Mouse (Mus musculus) intestine, embryonic 16.5 days (tissue): ENCODE data around the gene Plcb1. TPM values are rescaled to one million over a fixed set of nuclear protein-coding genes. Genes with fewer than 3 reads are reported as not detected.

Source experiments
- ATAC-seq: fragments of 200-750 bp; cut with Nextera tagmentation; 2 replicates; pipeline ENCODE4 v1.8.0; 2017; ENCODE audit warnings: moderate TSS enrichment, moderate library complexity
- H3K27ac ChIP-seq: fragments of 300-500 bp; sonication (generic); 2 replicates; pipeline ENCODE4 v1.5.1; 2014; ENCODE audit warnings: mild to moderate bottlenecking, low read length
- H3K27me3 ChIP-seq: fragments of 300-500 bp; sonication (generic); replicated peaks from 2 replicates; pipeline ENCODE4 v1.6.1; 2014; ENCODE audit warnings: low read length, control low read depth, mixed read lengths; ENCODE audit not compliant: control insufficient read depth, insufficient read depth
- H3K36me3 ChIP-seq: fragments of 300-500 bp; sonication (generic); 2 replicates; pipeline ENCODE4 v1.6.1; 2014; ENCODE audit warnings: low read length, control low read depth; ENCODE audit not compliant: control insufficient read depth, insufficient read depth
- H3K4me1 ChIP-seq: fragments of 300-500 bp; sonication (generic); 2 replicates; pipeline ENCODE4 v1.6.1; 2014; ENCODE audit warnings: low read length, control low read depth, mixed read lengths; ENCODE audit not compliant: control insufficient read depth, insufficient read depth
- H3K4me2 ChIP-seq: fragments of 300-500 bp; sonication (generic); 2 replicates; pipeline ENCODE4 v1.6.1; 2014; ENCODE audit warnings: low read depth, low read length, control low read depth
- H3K4me3 ChIP-seq: fragments of 300-500 bp; sonication (generic); 2 replicates; pipeline ENCODE4 v1.5.1; 2014; ENCODE audit warnings: mild to moderate bottlenecking, low read length
- H3K9ac ChIP-seq: fragments of 300-500 bp; sonication (generic); 2 replicates; pipeline ENCODE4 v1.6.1; 2014; ENCODE audit warnings: low read depth, low read length
- H3K9me3 ChIP-seq: fragments of 300-500 bp; sonication (generic); 2 replicates; pipeline ENCODE4 v1.6.1; 2016; ENCODE audit warnings: low read length, control low read depth; ENCODE audit not compliant: control insufficient read depth
- WGBS: fragments of 180-500 bp; shearing (Covaris S2); extraction: QIAGEN DNeasy Blood & Tissue Kit; methylation state at CpG from one replicate; pipeline ENCODE4 v1.1.7; 2014; 5-methylcytosine and 5-hydroxymethylcytosine counted together
- polyA plus RNA-seq: library from polyadenylated mRNA; unstranded; fragments of >200 nt; fragmentation: Nextera tagmentation; extraction: Ambion mirVana; gene quantifications from 2 replicates; pipeline ENCODE4 v1.2.1, GENCODE M21; 2015

Plcb1 gene
- polyA plus RNA-seq, 1 experiment from 2014 or later, result 7.8 TPM

- no peaks in the 10 kb centered on the region for H3K4me1 ChIP-seq
- no peak overlapping the region for H3K9ac ChIP-seq
- no peaks in the 10 kb centered on the region for H3K36me3 ChIP-seq
- no peaks in the 10 kb centered on the region for H3K27me3 ChIP-seq
- H3K9me3 ChIP-seq, result no peaks in the 10 kb centered on the region
- H3K4me3 ChIP-seq, result no peak overlapping the region
- no peak overlapping the region; the same call in 1 of the 2 replicates for H3K4me2 ChIP-seq
- peak overlapping the region; percentile 79 for H3K27ac ChIP-seq
- peak; percentile 77 for ATAC-seq
- 14% methylated on average over 7 of the region's 7 CpGs for WGBS
Observed at GRCm38 (mm10) chr2:135439546-135440517, 654.0 kb downstream of the Plcb1 start.

DNA sequence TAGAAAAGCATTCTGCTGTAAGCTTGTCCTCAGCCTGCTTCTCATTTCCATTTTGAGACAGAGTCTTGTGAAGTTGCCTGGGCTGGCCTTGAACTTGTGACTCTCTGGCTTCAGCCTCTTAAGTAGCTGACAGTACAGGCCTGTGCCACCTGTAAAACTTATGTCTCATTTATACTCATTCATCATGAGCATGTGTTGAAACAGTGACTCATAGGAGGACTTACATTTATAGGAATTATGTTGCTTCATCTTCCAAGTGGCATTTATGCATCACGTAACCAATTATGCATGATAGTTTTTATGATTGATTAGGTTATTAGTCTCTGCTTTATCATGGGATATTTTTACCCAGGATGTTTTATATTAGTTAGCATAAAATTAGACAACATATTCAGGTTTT, 667.7 kb downstream of the Plcb1 start:
- H3K4me2 ChIP-seq, result no peak overlapping the region
- WGBS, result 96% methylated on average over 1 of the region's 1 CpGs
- no peaks in the 10 kb centered on the region for H3K4me1 ChIP-seq
- no peak for ATAC-seq
- H3K36me3 ChIP-seq, result no peaks in the 10 kb centered on the region
- no peak overlapping the region for H3K4me3 ChIP-seq
- no peak overlapping the region for H3K9ac ChIP-seq
- no peaks in the 10 kb centered on the region for H3K27me3 ChIP-seq
- H3K27ac ChIP-seq, result no peak overlapping the region
- no peaks in the 10 kb centered on the region for H3K9me3 ChIP-seq

- 70% methylated on average over 2 of the region's 2 CpGs for WGBS
- H3K4me1 ChIP-seq, result no peaks in the 10 kb centered on the region
- no peak for ATAC-seq
Observed at GRCm38 (mm10) chr2:135454015-135454414, 668.1 kb downstream of the Plcb1 start.

GRCm38 (mm10) chr2:135454455-135454854, 668.6 kb downstream of the Plcb1 start:
- Histone ChIP-seq H3K36me3 (no peaks in the 10 kb centered on the region), H3K4me3 (no peak overlapping the region), H3K27ac (no peak overlapping the region), H3K4me1 (no peaks in the 10 kb centered on the region), H3K9me3 (no peaks in the 10 kb centered on the region), H3K27me3 (no peaks in the 10 kb centered on the region), H3K9ac (no peak overlapping the region), H3K4me2 (no peak overlapping the region)
- WGBS, result 44% methylated on average over 1 of the region's 1 CpGs
- no peak for ATAC-seq

More at GRCm38 (mm10) chr2:135454015-135454414, 668.1 kb downstream of the Plcb1 start:
- Histone ChIP-seq H3K27me3 (no peaks in the 10 kb centered on the region), H3K9ac (no peak overlapping the region), H3K9me3 (no peaks in the 10 kb centered on the region), H3K36me3 (no peaks in the 10 kb centered on the region), H3K4me3 (no peak overlapping the region), H3K4me2 (no peak overlapping the region), H3K27ac (no peak overlapping the region)

DNA sequence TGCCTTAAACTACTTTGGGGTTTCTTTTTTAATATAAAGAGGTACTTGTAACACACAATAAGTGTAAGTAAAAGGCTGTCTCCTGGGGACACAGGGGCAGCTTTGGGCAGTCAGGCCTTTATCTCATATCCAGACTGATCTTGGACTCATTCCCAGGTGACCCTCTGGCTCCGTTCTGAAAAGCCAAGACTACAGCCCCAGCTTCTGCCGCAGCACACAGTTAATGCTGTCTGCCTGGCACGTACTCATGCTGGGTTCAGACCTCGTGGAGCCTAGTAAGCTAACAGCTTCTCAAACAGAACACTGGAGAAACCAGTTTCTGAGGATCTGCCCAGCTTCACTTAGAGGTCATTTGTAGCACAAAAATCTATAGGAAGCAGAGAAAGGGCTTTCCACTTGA, 682.0 kb downstream of the Plcb1 start:
- Histone ChIP-seq H3K27me3 (no peaks in the 10 kb centered on the region), H3K4me1 (no peaks in the 10 kb centered on the region), H3K27ac (no peak overlapping the region), H3K9me3 (no peaks in the 10 kb centered on the region), H3K4me2 (no peak overlapping the region), H3K4me3 (no peak overlapping the region), H3K9ac (no peak overlapping the region), H3K36me3 (no peaks in the 10 kb centered on the region)
- 54% methylated on average over 4 of the region's 4 CpGs for WGBS
- ATAC-seq, result no peak

- H3K27me3 ChIP-seq, result no peaks in the 10 kb centered on the region
- no peak overlapping the region for H3K4me3 ChIP-seq
- H3K27ac ChIP-seq, result no peak overlapping the region
- no peaks in the 10 kb centered on the region for H3K4me1 ChIP-seq
- H3K36me3 ChIP-seq, result no peaks in the 10 kb centered on the region
- H3K9ac ChIP-seq, result no peak overlapping the region
- no peak for ATAC-seq
- H3K9me3 ChIP-seq, result no peaks in the 10 kb centered on the region
- WGBS, result 70% methylated on average over 4 of the region's 4 CpGs
- no peak overlapping the region for H3K4me2 ChIP-seq
Observed at GRCm38 (mm10) chr2:135474107-135474506, 688.2 kb downstream of the Plcb1 start.

GRCm38 (mm10) chr2:135485248-135485647, 699.4 kb downstream of the Plcb1 start:
- WGBS, result 58% methylated on average over 2 of the region's 2 CpGs
- no peaks in the 10 kb centered on the region for H3K27me3 ChIP-seq

GRCm38 (mm10) chr2:135488277-135488676, 702.4 kb downstream of the Plcb1 start:
- ATAC-seq, result no peak
- WGBS, result 86% methylated on average over 2 of the region's 2 CpGs
- no peak overlapping the region for H3K27ac ChIP-seq

More at GRCm38 (mm10) chr2:135485248-135485647, 699.4 kb downstream of the Plcb1 start:
- no peaks in the 10 kb centered on the region for H3K9me3 ChIP-seq
- H3K27ac ChIP-seq, result no peak overlapping the region
- ATAC-seq, result no peak
- H3K4me1 ChIP-seq, result no peaks in the 10 kb centered on the region
- no peak overlapping the region for H3K9ac ChIP-seq
- H3K4me2 ChIP-seq, result no peak overlapping the region
- H3K36me3 ChIP-seq, result no peaks in the 10 kb centered on the region
- H3K4me3 ChIP-seq, result no peak overlapping the region

GRCm38 (mm10) chr2:135489127-135489526, 703.3 kb downstream of the Plcb1 start:
- no peak overlapping the region for H3K27ac ChIP-seq
- ATAC-seq, result no peak
- H3K4me1 ChIP-seq, result no peaks in the 10 kb centered on the region
- no peaks in the 10 kb centered on the region for H3K9me3 ChIP-seq
- no peaks in the 10 kb centered on the region for H3K36me3 ChIP-seq
- H3K4me2 ChIP-seq, result no peak overlapping the region
- 89% methylated on average over 2 of the region's 2 CpGs for WGBS
- no peak overlapping the region for H3K9ac ChIP-seq
- no peaks in the 10 kb centered on the region for H3K27me3 ChIP-seq
- H3K4me3 ChIP-seq, result no peak overlapping the region

More at GRCm38 (mm10) chr2:135488277-135488676, 702.4 kb downstream of the Plcb1 start:
- Histone ChIP-seq H3K9ac (no peak overlapping the region), H3K4me1 (no peaks in the 10 kb centered on the region), H3K27me3 (no peaks in the 10 kb centered on the region), H3K4me3 (no peak overlapping the region), H3K36me3 (no peaks in the 10 kb centered on the region), H3K9me3 (no peaks in the 10 kb centered on the region), H3K4me2 (no peak overlapping the region)
